10 mouse cellular contexts compared by ENCODE assay signal in the genomic region with DNA sequence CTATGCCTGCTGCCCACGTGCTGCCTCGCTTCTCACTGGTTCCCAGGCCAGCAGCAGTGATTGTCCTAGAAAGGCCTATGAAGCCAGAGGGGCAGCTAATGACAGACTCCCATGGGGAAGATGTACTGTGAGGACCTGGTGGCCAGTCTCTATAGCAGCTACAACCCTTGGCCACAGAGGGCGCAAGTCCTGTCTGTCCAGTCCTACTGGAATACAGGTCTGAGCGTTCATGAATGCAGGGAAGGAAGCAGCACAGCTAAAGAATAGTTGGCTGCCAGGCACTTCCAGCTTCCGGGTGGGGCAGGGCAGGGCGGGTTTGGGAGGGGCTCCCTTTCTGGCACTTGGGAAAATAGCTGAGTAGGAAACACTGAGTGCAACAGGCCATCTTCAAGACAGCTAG. TPM values are rescaled to one million over a fixed set of nuclear protein-coding genes. Genes with fewer than 3 reads are reported as not detected.
DNase-seq lines count a peak whose midpoint lies in the region; ATAC-seq lines count a peak whose summit lies in the region.
"Had no signal": no experiment of that assay in that cellular context is flagged by ENCODE, and none has a peak within 500 bp of the region (broad histone marks: within the 10 kb centered on the region; RNA-seq: fewer than 3 reads in every experiment).

No protein-coding gene starts in this region.

- no peak overlapping the region for H3K4me2 ChIP-seq in intestine, embryonic 15.5 days (replicated peaks)

- H3K36me3 ChIP-seq in intestine, embryonic 15.5 days: peaks cover 32% of the 10 kb centered on the region

- H3K4me3 ChIP-seq in intestine, embryonic 15.5 days (replicated peaks): no peak overlapping the region

- no peaks in the 10 kb centered on the region for H3K9me3 ChIP-seq in intestine, embryonic 15.5 days
- H3K9me3 ChIP-seq: megakaryocyte, embryonic 14.5 days had no signal

- peaks cover 27% of the 10 kb centered on the region for H3K4me1 ChIP-seq in intestine, embryonic 15.5 days (replicated peaks)

- no peaks in the 10 kb centered on the region for H3K27me3 ChIP-seq in intestine, embryonic 15.5 days (replicated peaks)

- 61% methylated on average over 6 of the region's 6 CpGs for WGBS in intestine, embryonic 15.5 days

- H3K9ac ChIP-seq in intestine, embryonic 15.5 days: no peak overlapping the region

- DNase-seq in kidney, adult 18-20 months: peak; percentile 47
- DNase-seq in kidney, adult 8-10 months: no peak
- peak; percentile 9 for DNase-seq in NIH3T3 (ENCODE audit: low read depth)
- DNase-seq in lung, postnatal 10 days: peak; percentile 74
- DNase-seq in adrenal gland, adult 2 months: no peak
- DNase-seq in spleen, postnatal 36 days (ENCODE audit: low spot score in 2 of 2): no peak
- no peak for DNase-seq in B cell, adult 2 months

- ATAC-seq in intestine, embryonic 15.5 days: peak; percentile 31
- ATAC-seq: activated CD4-positive, CD25-positive, alpha-beta regulatory T cell, adult 4 months had no signal

- peak overlapping the region; percentile 54 for H3K27ac ChIP-seq in intestine, embryonic 15.5 days

RNA-seq across cellular contexts. Expression of a gene that starts 15.2 kb away (rescaled TPM):
- polyA plus RNA-seq in intestine, embryonic 15.5 days (2015; fragmentation: Nextera tagmentation; extraction: Ambion mirVana): 88.3 and 109 TPM in 2 replicates
- under 1 TPM in 1 of 2 experiments, not detected in 1; 0.17 TPM for total RNA-seq in adrenal gland, adult 2 months (2021)
- 0.10 and 0.27 TPM in 2 replicates for polyA plus RNA-seq in adrenal gland, adult 2 months (2012; rRNA removed)

Comparison
In these comparisons a context has a peak if more than half of its experiments do, and no peak if none do; other contexts are left out.
1. DNase-seq: peak in kidney, adult 18-20 months (single experiment), NIH3T3 (single experiment) and lung, postnatal 10 days (single experiment); none in kidney, adult 8-10 months (0 of 2), adrenal gland, adult 2 months (single experiment), spleen, postnatal 36 days (0 of 2) and B cell, adult 2 months (0 of 2).
2. RNA of a gene that starts 15.2 kb away (polyA plus RNA-seq): 88.3 to 109 TPM in intestine, embryonic 15.5 days; 0.10 to 0.27 TPM in adrenal gland, adult 2 months; every median in the first group is over 10 times any median in the second.